Mouse (Mus musculus): ENCODE measurements around the gene Wwox. TPM values are rescaled to one million over a fixed set of nuclear protein-coding genes. Genes with fewer than 3 reads are reported as not detected.

Wwox gene
- total and polyA plus RNA-seq, 3 experiments, result 7.8 to 11.5 (median 9.1) TPM

DNA sequence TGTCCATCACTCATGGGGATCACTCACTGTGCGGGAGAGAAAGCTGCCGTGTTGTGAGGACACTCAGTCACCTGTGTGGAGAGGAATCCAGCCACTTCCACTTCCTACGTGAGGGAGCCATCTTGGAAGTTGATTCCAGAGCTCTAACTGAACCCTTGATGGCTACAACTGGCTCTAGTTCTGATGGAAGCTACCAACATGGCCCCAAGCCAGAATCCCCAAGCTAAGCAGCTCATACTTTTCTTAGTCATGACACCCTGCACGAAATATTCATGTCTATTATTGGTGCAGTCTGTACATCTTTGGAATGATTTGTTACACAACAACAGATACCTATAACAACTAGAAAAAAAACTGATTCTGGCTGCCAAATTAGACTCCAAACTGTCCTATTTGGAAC, 523.8 kb downstream of the Wwox start:
- dilution Hi-C loops (cut with MboI; ENCODE audit: extremely low pct_ligation_motif_present, extremely low pct_unique_long_range_greater_than_20kb, low sequenced_read_pairs) (no loop called here), in situ Hi-C loops (cut with MboI; ENCODE audit: low pct_ligation_motif_present, low pct_unique_long_range_greater_than_20kb, low sequenced_read_pairs) (loop anchor here (10.0 kb wide), 1 partner anchor 78 kb away; no protein-coding TSS in a partner anchor)
- DNase-seq (ENCODE audit: extremely low read depth), result no peak
- no peaks in the 10 kb centered on the region for H3K36me3 ChIP-seq (replicated peaks in 1 of 2; ENCODE audit: control insufficient read depth in 1 of 2, insufficient read depth in 1 of 2, low read length in 1 of 2)
- H3K27me3 ChIP-seq (replicated peaks), result no peaks in the 10 kb centered on the region
- no peak overlapping the region for H3K27ac ChIP-seq (ENCODE audit: insufficient read depth, low read depth)
- peaks cover 3% of the 10 kb centered on the region for H3K9me3 ChIP-seq (replicated peaks; ENCODE audit: low read length)
- H3K4me2 ChIP-seq (ENCODE audit: insufficient read depth, low read depth, poor library complexity, severe bottlenecking), result no peak overlapping the region
- H3K4me3 ChIP-seq (replicated peaks in 1 of 3; ENCODE audit: low read depth in 2 of 3, low read length in 2 of 3, poor library complexity in 1 of 3), result no peak overlapping the region
- no peaks in the 10 kb centered on the region for H3K79me2 ChIP-seq (replicated peaks; ENCODE audit: control insufficient read depth, extremely low read depth, insufficient read depth, poor library complexity, severe bottlenecking)
- peaks cover 0 to 6% of the 10 kb centered on the region in 2 experiments; a peak in 1 of 4 replicates for H3K4me1 ChIP-seq (ENCODE audit: control insufficient read depth in 1 of 2, insufficient read depth in 2 of 2)
- no peak overlapping the region for H3K9ac ChIP-seq (ENCODE audit: insufficient read depth, low read depth)
- TF ChIP-seq ZMIZ1 (IDR thresholded peaks at IDR 0.05; ENCODE audit: low read depth, low read length) (no peak), USF1 (IDR thresholded peaks at IDR 0.05; ENCODE audit: low read depth, low read length) (no peak), POLR2AphosphoS2 (IDR thresholded peaks at IDR 0.05; ENCODE audit: low read depth, low read length) (no peak), MAZ (IDR thresholded peaks at IDR 0.05; ENCODE audit: low read depth, low read length) (no peak), ELF1 (IDR thresholded peaks at IDR 0.05; ENCODE audit: low read depth, low read length) (no peak)

- Histone ChIP-seq H3K27ac (ENCODE audit: insufficient read depth, low read depth) (no peak overlapping the region), H3K4me3 (replicated peaks in 1 of 3; ENCODE audit: low read depth in 2 of 3, low read length in 2 of 3, poor library complexity in 1 of 3) (no peak overlapping the region), H3K9ac (ENCODE audit: insufficient read depth, low read depth) (no peak overlapping the region), H3K9me3 (replicated peaks; ENCODE audit: low read length) (peaks cover 6% of the 10 kb centered on the region), H3K4me2 (ENCODE audit: insufficient read depth, low read depth, poor library complexity, severe bottlenecking) (no peak overlapping the region), H3K27me3 (replicated peaks) (no peaks in the 10 kb centered on the region), H3K4me1 (ENCODE audit: control insufficient read depth in 1 of 2, insufficient read depth in 2 of 2) (peaks cover 0 to 6% of the 10 kb centered on the region in 2 experiments; a peak in 1 of 4 replicates), H3K79me2 (replicated peaks; ENCODE audit: control insufficient read depth, extremely low read depth, insufficient read depth, poor library complexity, severe bottlenecking) (no peaks in the 10 kb centered on the region), H3K36me3 (replicated peaks in 1 of 2; ENCODE audit: control insufficient read depth in 1 of 2, insufficient read depth in 1 of 2, low read length in 1 of 2) (no peaks in the 10 kb centered on the region)
- TF ChIP-seq TCF12 (IDR thresholded peaks at IDR 0.05; ENCODE audit: low read depth, low read length) (no peak), PAX5 (IDR thresholded peaks at IDR 0.05; ENCODE audit: low read length) (no peak), HCFC1 (IDR thresholded peaks at IDR 0.05; ENCODE audit: low read depth, low read length) (no peak), ELF1 (IDR thresholded peaks at IDR 0.05; ENCODE audit: low read depth, low read length) (no peak), SIN3A (IDR thresholded peaks at IDR 0.05; ENCODE audit: low read length) (no peak), USF1 (IDR thresholded peaks at IDR 0.05; ENCODE audit: low read depth, low read length) (no peak), UBTF (IDR thresholded peaks at IDR 0.05; ENCODE audit: low read depth, low read length) (no peak), BHLHE40 (IDR thresholded peaks at IDR 0.05; ENCODE audit: low read depth, low read length) (no peak), CTCF (conservative IDR thresholded peaks at IDR 0.05 in 1 of 2, IDR thresholded peaks at IDR 0.05 in 1 of 2; ENCODE audit: low read depth in 2 of 2, low read length in 2 of 2) (no peak)
- no peak for DNase-seq (ENCODE audit: extremely low read depth)
- in situ Hi-C loops (cut with MboI; ENCODE audit: low pct_ligation_motif_present, low pct_unique_long_range_greater_than_20kb, low sequenced_read_pairs) (loop anchor here (10.0 kb wide), 1 partner anchor 79 kb away; no protein-coding TSS in a partner anchor), dilution Hi-C loops (cut with MboI; ENCODE audit: extremely low pct_ligation_motif_present, extremely low pct_unique_long_range_greater_than_20kb, low sequenced_read_pairs) (no loop called here)
Observed at GRCm38 (mm10) chr8:114964206-114964605, 524.8 kb downstream of the Wwox start.

DNA sequence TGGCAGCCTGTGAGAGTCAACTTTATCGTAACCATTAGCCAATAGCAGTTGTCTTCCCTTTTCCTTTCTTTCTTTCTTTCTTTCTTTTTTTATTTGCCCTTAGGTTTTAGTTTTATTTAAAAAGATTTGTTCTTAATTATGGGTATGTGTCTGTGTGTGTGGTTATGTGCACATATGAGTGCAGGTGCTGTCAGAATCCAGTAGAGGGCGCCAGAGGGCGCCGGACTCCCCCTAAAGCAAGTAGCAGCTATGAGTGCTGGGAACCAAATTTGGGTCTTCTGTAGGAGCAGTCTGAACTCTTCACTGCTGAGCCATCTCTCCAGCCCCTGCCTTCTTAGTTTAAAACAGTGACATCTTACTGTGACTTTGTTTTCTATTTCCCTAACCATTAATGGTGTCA, 529.4 kb downstream of the Wwox start:
- H3K9me3 ChIP-seq (replicated peaks; ENCODE audit: low read length), result peaks cover 6% of the 10 kb centered on the region
- H3K4me2 ChIP-seq (ENCODE audit: insufficient read depth, low read depth, poor library complexity, severe bottlenecking), result no peak overlapping the region
- no peaks in the 10 kb centered on the region for H3K36me3 ChIP-seq (replicated peaks in 1 of 2; ENCODE audit: control insufficient read depth in 1 of 2, insufficient read depth in 1 of 2, low read length in 1 of 2)
- TF ChIP-seq SIN3A (IDR thresholded peaks at IDR 0.05; ENCODE audit: low read length) (no peak), PAX5 (IDR thresholded peaks at IDR 0.05; ENCODE audit: low read length) (no peak), IRF4 (IDR thresholded peaks at IDR 0.05; ENCODE audit: low read depth, low read length) (no peak), ETS1 (conservative IDR thresholded peaks at IDR 0.05; ENCODE audit: low read depth, low read length) (no peak), EP300 (IDR thresholded peaks at IDR 0.05; ENCODE audit: low read length) (no peak), ZC3H11A (IDR thresholded peaks at IDR 0.05; ENCODE audit: low read depth, low read length) (no peak), BHLHE40 (IDR thresholded peaks at IDR 0.05; ENCODE audit: low read depth, low read length) (no peak), MAZ (IDR thresholded peaks at IDR 0.05; ENCODE audit: low read depth, low read length) (no peak), ELF1 (IDR thresholded peaks at IDR 0.05; ENCODE audit: low read depth, low read length) (no peak), RCOR1 (conservative IDR thresholded peaks at IDR 0.05; ENCODE audit: low read depth, low read length) (no peak), NRF1 (IDR thresholded peaks at IDR 0.05; ENCODE audit: low read depth, low read length) (no peak), E2F4 (IDR thresholded peaks at IDR 0.05; ENCODE audit: insufficient replicate concordance, low read depth, low read length) (no peak)
- in situ Hi-C loops (cut with MboI; ENCODE audit: low pct_ligation_motif_present, low pct_unique_long_range_greater_than_20kb, low sequenced_read_pairs), result loop anchor here (10.0 kb wide), 1 partner anchor 84 kb away; no protein-coding TSS in a partner anchor
- no peaks in the 10 kb centered on the region for H3K79me2 ChIP-seq (replicated peaks; ENCODE audit: control insufficient read depth, extremely low read depth, insufficient read depth, poor library complexity, severe bottlenecking)
- no peak overlapping the region for H3K9ac ChIP-seq (ENCODE audit: insufficient read depth, low read depth)
- peaks cover 0 to under 1% of the 10 kb centered on the region in 2 experiments; a peak in 1 of 4 replicates for H3K4me1 ChIP-seq (ENCODE audit: control insufficient read depth in 1 of 2, insufficient read depth in 2 of 2)
- H3K27me3 ChIP-seq (replicated peaks), result no peaks in the 10 kb centered on the region
- no peak overlapping the region for H3K4me3 ChIP-seq (replicated peaks in 1 of 3; ENCODE audit: low read depth in 2 of 3, low read length in 2 of 3, poor library complexity in 1 of 3)
- no peak overlapping the region for H3K27ac ChIP-seq (ENCODE audit: insufficient read depth, low read depth)
- dilution Hi-C loops (cut with MboI; ENCODE audit: extremely low pct_ligation_motif_present, extremely low pct_unique_long_range_greater_than_20kb, low sequenced_read_pairs), result no loop called here
- no peak for DNase-seq (ENCODE audit: extremely low read depth)
